Mouse (Mus musculus) embryonic fibroblast, embryonic 13.5 days (primary cell): ENCODE measurements around the gene Cers5.

ENCODE experiments used
- CTCF ChIP-seq: IDR thresholded peaks from 2 replicates; pipeline ENCODE4 v1.5.1; 2011; ENCODE audit warnings: mild to moderate bottlenecking, control low read depth, low read length, moderate library complexity, borderline replicate concordance; ENCODE audit not compliant: insufficient read depth
- POLR2A ChIP-seq: IDR thresholded peaks from 2 replicates; pipeline ENCODE4 v1.6.1; 2011; ENCODE audit warnings: low read depth, mild to moderate bottlenecking, control low read depth, low read length, moderate library complexity

DNA sequence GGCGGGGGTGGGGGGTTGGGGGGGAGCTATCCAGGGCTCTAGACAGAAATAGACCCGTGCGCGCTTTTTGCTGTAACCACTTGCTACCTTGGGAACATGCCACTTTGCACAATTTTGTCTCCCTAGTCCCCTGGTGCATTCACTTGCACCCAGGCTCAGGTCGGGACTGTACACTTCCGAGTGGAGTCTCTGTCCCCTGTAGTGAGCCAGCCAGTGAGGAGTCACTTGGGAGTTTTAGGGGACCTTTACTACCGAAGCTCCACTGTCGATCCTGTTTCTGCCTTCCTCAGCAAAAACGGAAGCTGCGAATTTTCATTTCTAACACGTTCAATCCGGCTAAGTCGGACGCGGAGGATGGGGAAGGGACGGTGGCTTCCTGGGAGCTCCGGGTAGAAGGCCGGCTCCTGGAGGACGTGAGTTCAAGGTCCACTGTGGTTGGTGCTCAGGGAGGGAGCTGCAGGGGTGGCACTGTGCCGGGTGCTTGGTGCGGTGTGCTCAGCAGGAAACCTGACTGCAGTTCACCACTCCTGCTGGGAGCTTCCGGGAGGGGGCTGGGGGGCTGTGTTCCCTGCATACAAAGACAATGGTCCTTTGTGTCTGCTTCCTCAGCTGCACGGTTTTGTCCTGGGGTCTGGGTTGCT lies 68.5 kb downstream of the Cers5 start:
- TF ChIP-seq CTCF, result no peak
- TF ChIP-seq POLR2A, result no peak
